Mouse (Mus musculus) kidney, postnatal 0 days (tissue): Measurements from ENCODE around the gene L3mbtl1. TPM values are rescaled to one million over a fixed set of nuclear protein-coding genes. Genes with fewer than 3 reads are reported as not detected.
"Not testable (repeated sequence)": the region's sequence is repeated elsewhere in the genome, so short reads cannot be mapped to it uniquely, and the experiment has no call there.

Experiments
- ATAC-seq: fragments of 200-750 bp; cut with Nextera tagmentation; replicated peaks from 2 replicates; pipeline ENCODE4 v1.8.0; 2017; ENCODE audit warnings: low read depth, moderate number of reproducible peaks, moderate TSS enrichment, moderate library complexity; ENCODE audit not compliant: low FRiP score
- DNase-seq: peaks from one replicate; pipeline ENCODE4 v3.0.0-alpha.2; 2016; ENCODE audit warnings: low spot score
- H3K27ac ChIP-seq: fragments of 300-500 bp; sonication (generic); 2 replicates; pipeline ENCODE4 v1.5.1; 2014; ENCODE audit warnings: mild to moderate bottlenecking
- H3K27me3 ChIP-seq: fragments of 300-500 bp; sonication (generic); 2 replicates; pipeline ENCODE4 v1.6.1; 2014; ENCODE audit warnings: low read length, mixed read lengths; ENCODE audit not compliant: insufficient read depth
- H3K36me3 ChIP-seq: fragments of 300-500 bp; sonication (generic); 2 replicates; pipeline ENCODE4 v1.6.1; 2014; ENCODE audit warnings: low read length, mixed read lengths; ENCODE audit not compliant: insufficient read depth
- H3K4me1 ChIP-seq: fragments of 300-500 bp; sonication (generic); replicated peaks from 2 replicates; pipeline ENCODE4 v1.6.1; 2014; ENCODE audit warnings: antibody characterized with exemption, low read length, mixed read lengths; ENCODE audit not compliant: insufficient read depth
- H3K4me2 ChIP-seq: fragments of 300-500 bp; sonication (generic); 2 replicates; pipeline ENCODE4 v1.6.1; 2014; ENCODE audit warnings: mild to moderate bottlenecking, low read length, moderate library complexity, mixed read lengths
- H3K4me3 ChIP-seq: fragments of 300-500 bp; sonication (generic); replicated peaks from 2 replicates; pipeline ENCODE4 v1.5.1; 2014; ENCODE audit warnings: low read depth, low read length
- H3K9ac ChIP-seq: fragments of 300-500 bp; sonication (generic); 2 replicates; pipeline ENCODE4 v1.6.1; 2014; ENCODE audit warnings: low read depth, low read length
- H3K9me3 ChIP-seq: fragments of 300-500 bp; sonication (generic); replicated peaks from 2 replicates; pipeline ENCODE4 v1.6.1; 2016; ENCODE audit warnings: low read length, inconsistent platforms, mixed read lengths
- CTCF ChIP-seq: IDR thresholded peaks from 2 replicates; pipeline ENCODE4 v1.5.1; 2016; ENCODE audit warnings: antibody characterized with exemption, low read depth, mild to moderate bottlenecking, moderate library complexity
- WGBS: fragments of 180-500 bp; shearing (Covaris S2); extraction: QIAGEN DNeasy Blood & Tissue Kit; methylation state at CpG from one replicate; pipeline ENCODE4 v1.1.7; 2014; 5-methylcytosine and 5-hydroxymethylcytosine counted together
- polyA plus RNA-seq: library from polyadenylated mRNA; unstranded; fragments of >200 nt; fragmentation: Nextera tagmentation; extraction: Ambion mirVana; gene quantifications from 2 replicates; pipeline ENCODE4 v1.2.1, GENCODE M21; 2015

Gene L3mbtl1
- polyA plus RNA-seq: 0.09 and 0.12 TPM in 2 replicates

DNA sequence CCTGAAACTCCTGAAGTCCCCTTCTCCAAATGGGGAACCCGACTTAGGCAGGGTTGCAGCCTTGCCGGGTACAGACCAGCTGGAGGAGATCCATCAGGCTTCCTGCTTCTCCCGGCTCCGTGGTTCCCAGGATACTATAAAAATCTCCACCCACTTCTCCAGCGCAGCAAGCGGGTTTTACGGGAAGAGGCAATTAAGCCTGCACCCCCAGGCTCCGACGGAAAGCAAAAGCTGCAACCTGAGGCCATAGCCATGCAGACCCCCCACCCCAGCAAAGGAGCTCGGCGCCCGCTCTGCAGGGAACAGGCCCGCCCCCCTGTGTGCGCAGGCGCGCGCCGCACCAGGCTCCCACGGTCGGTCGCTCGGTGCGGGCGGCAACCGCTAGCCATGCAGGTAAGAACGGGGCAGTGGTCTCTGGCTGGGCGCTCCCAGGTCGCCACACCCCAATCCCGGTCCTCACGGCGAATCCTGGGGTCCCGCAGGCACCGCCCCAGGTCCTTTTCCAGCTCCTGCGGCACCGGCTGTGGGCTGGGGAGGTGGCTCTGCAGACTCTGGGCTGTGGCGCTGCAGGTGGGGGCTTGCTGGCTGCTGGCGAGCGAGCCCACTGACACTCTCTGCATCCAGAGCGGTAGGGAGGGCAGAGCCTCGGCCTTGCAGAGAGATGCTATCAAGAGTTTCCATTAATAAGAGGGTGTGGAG lies at the start of gene L3mbtl1:
Gene L3mbtl1 (plus strand): TSS at position 325 of the 699 bp plus-strand sequence.
- ATAC-seq: peak; percentile 22; the same call in 1 of the 2 replicates
- DNase-seq: peak; percentile 45

DNA sequence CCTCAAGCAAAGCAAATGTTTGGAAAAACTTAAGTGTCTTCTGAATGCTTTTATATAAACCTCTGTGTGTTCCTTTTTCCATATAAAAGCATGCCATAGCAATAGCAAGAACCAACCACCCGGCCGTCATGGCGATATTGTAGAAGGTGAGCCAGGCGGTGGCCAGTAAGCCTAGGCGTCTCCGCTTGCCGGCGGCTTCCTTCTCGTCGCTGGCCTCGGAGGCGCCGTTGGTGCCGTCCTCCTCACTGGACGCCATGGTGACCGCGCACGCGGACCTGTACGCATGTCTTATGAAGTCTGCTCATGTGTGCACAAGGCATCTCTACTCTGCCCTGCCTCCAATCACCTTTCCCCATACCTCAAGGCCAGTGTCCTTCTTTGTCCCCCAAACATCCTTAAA lies 44.0 kb upstream of the L3mbtl1 start:
- H3K4me2 ChIP-seq, H3K9ac ChIP-seq, H3K36me3 ChIP-seq, H3K4me1 ChIP-seq, H3K9me3 ChIP-seq, DNase-seq, H3K27ac ChIP-seq, ATAC-seq, H3K27me3 ChIP-seq, H3K4me3 ChIP-seq: not testable (repeated sequence)
- 94% methylated on average over 18 of the region's 20 CpGs for WGBS

More for the DNA sequence above, at the start of gene L3mbtl1:
- Histone ChIP-seq H3K4me3 (peak within 1 kb of the TSS; percentile 53), H3K36me3 (peaks cover 12% of the 10 kb centered on the region), H3K9me3 (no peaks in the 10 kb centered on the region), H3K4me1 (0 out of 2 replicates have a peak, but pooled peaks cover 8% of the 10 kb centered on the region), H3K9ac (peak within 1 kb of the TSS; percentile 49; the same call in 1 of the 2 replicates), H3K27ac (no peak within 1 kb of the TSS), H3K27me3 (no peaks in the 10 kb centered on the region), H3K4me2 (peak within 1 kb of the TSS; percentile 98)
- TF ChIP-seq CTCF: no peak
- under 1% methylated on average over 40 of the region's 40 CpGs for WGBS

DNA sequence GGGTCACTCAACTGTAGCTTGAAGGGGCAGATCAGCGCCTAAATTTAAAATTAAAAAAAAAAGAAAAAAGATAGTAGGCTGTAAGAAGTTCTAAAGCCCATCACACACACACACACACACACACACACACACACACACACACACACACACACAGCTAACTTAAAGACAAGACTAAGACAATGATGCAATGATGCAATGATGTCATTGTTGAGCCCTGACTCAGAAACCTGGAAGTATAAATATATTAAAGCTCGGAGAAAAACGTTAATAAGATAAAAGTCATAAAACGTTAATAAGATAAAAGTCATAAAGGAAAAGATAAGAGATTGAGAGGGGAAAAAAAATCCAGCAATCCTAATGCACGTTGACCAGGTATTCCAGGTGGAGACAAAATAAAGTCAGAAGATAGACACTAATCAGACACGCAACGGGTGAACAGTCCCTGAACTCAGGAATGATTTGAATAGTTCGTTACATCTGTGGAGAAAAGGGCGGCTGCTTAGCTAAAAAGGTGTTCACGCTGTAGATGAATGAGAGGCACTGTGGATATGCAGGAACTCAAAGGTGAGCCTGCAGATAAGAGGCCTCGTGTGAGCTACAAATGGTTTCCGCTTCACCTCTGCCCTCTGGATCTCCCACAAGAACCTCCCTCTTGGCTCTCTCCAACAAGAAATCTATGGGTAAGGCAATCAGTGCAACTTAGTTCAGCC lies 43.2 kb upstream of the L3mbtl1 start:
- DNase-seq: no peak

DNA sequence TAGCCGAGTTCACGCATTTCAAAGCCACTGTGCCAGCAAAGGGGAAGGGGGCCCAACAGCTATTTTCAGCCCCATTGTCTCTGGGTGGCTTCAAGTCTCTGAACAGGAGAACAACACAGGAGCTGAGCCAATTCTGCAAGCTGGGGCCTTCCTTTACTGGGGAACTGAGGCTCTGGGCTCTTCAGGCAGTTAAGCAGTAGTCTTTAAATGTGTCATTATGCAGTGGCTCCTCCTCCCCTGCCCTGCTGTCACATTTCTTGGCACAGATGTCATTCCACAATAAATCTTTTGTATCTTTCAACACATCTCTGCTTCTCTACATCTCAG lies 42.7 kb upstream of the L3mbtl1 start:
- Histone ChIP-seq H3K27ac (no peak overlapping the region), H3K27me3 (no peaks in the 10 kb centered on the region), H3K4me3 (no peak overlapping the region), H3K9me3 (no peaks in the 10 kb centered on the region), H3K4me2 (no peak overlapping the region), H3K4me1 (no peaks in the 10 kb centered on the region), H3K36me3 (no peaks in the 10 kb centered on the region), H3K9ac (no peak overlapping the region)
- WGBS: 41% methylated on average over 2 of the region's 2 CpGs
- no peak for ATAC-seq
- no peak for TF ChIP-seq CTCF
- DNase-seq: no peak

More for the DNA sequence above, 43.2 kb upstream of the L3mbtl1 start:
- Histone ChIP-seq H3K4me3 (no peak overlapping the region), H3K27ac (no peak overlapping the region), H3K9me3 (no peaks in the 10 kb centered on the region), H3K4me2 (no peak overlapping the region), H3K4me1 (no peaks in the 10 kb centered on the region), H3K9ac (no peak overlapping the region), H3K36me3 (no peaks in the 10 kb centered on the region), H3K27me3 (no peaks in the 10 kb centered on the region)
- WGBS: 68% methylated on average over 12 of the region's 12 CpGs
- TF ChIP-seq CTCF: no peak
- no peak for ATAC-seq

DNA sequence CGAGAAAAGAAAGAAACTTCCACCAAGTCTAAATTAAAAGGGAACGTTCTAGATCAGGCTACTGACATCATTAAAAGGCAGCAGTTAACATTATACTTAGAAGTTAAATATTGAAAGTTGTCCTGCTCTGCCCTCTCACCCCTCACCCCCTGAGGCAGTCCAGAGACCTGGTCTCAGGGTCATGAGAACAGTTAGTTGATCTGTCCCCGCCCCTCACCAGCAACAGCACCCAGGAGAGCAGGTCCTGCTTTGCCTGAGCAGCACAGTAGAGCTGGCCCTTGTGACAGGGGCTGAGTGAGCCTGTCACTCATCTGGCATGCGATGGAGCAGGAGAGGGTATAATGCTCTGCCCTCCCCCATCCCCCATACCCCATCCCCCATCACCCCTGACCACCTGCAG lies 37.4 kb upstream of the L3mbtl1 start:
- Histone ChIP-seq H3K27ac (no peak overlapping the region), H3K27me3 (no peaks in the 10 kb centered on the region), H3K4me2 (no peak overlapping the region), H3K9ac (no peak overlapping the region), H3K36me3 (no peaks in the 10 kb centered on the region), H3K4me1 (no peaks in the 10 kb centered on the region), H3K4me3 (no peak overlapping the region), H3K9me3 (no peaks in the 10 kb centered on the region)
- peak; percentile 69 for ATAC-seq
- DNase-seq: no peak
- TF ChIP-seq CTCF: no peak
- 51% methylated on average over 4 of the region's 4 CpGs for WGBS

GRCm38 (mm10) chr2:162908052-162908491 lies 35.2 kb upstream of the L3mbtl1 start:
- Histone ChIP-seq H3K27ac (no peak overlapping the region), H3K4me3 (no peak overlapping the region), H3K4me1 (no peaks in the 10 kb centered on the region), H3K9ac (no peak overlapping the region), H3K4me2 (no peak overlapping the region), H3K9me3 (no peaks in the 10 kb centered on the region), H3K36me3 (no peaks in the 10 kb centered on the region), H3K27me3 (no peaks in the 10 kb centered on the region)
- 40% methylated on average over 16 of the region's 16 CpGs for WGBS
- ATAC-seq: no peak
- peak; percentile 45; the same call in 1 of the 2 replicates for TF ChIP-seq CTCF
- no peak for DNase-seq
